Mouse (Mus musculus) olfactory bulb, adult 2 months (tissue): ENCODE data around the gene Cnih3.

ENCODE experiments used
- CTCF ChIP-seq: fragments of 200-500 bp; IDR thresholded peaks from 2 replicates; pipeline ENCODE4 v1.5.1; 2012; ENCODE audit warnings: low read depth, mild to moderate bottlenecking, low read length, moderate library complexity; ENCODE audit not compliant: insufficient read depth
- POLR2A ChIP-seq: fragments of 200-500 bp; IDR thresholded peaks from 2 replicates; pipeline ENCODE4 v1.6.1; 2012; ENCODE audit warnings: mild to moderate bottlenecking, low read depth, low read length, moderate library complexity; ENCODE audit not compliant: insufficient read depth

DNA sequence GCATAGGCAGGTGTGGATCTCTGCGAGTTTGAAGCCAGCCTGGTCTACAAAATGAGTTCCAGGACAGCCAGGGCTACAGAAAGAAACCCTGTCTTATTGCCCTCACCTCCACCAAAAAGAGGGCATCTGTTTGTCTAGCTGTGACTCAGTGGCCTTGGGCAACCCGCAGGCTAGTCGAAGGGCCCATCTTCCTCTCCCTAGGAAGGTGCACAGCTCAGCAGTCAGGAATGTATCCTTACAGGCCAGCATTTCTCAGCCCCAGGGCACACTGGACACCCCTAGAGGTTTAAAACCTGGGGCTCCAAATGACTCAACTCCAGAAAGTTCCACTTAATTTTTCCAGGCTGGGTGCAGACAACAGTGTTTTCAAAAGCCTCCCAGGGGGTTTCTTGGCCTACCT, 73.0 kb downstream of the Cnih3 start:
- TF ChIP-seq CTCF (no peak), POLR2A (no peak)
